Mouse (Mus musculus) testis, adult 2 months (tissue): ENCODE data around the gene Mrpl51. TPM values are rescaled to one million over a fixed set of nuclear protein-coding genes. Genes with fewer than 3 reads are reported as not detected.

ENCODE experiments used
- H3K27ac ChIP-seq: fragments of 200-500 bp; 2 replicates; pipeline ENCODE4 v1.5.1; 2012; ENCODE audit warnings: low read depth, low read length; ENCODE audit not compliant: control insufficient read depth, insufficient read depth
- H3K27me3 ChIP-seq: fragments of 200-500 bp; 2 replicates; pipeline ENCODE4 v1.6.1; 2012; ENCODE audit warnings: mild to moderate bottlenecking, low read length, moderate library complexity; ENCODE audit not compliant: control insufficient read depth, insufficient read depth
- H3K36me3 ChIP-seq: fragments of 200-500 bp; 2 replicates; pipeline ENCODE4 v1.6.1; 2012; ENCODE audit warnings: mild to moderate bottlenecking, low read length; ENCODE audit not compliant: control insufficient read depth, insufficient read depth
- H3K4me1 ChIP-seq: fragments of 200-500 bp; 2 replicates; pipeline ENCODE4 v1.6.1; 2012; ENCODE audit warnings: low read length; ENCODE audit not compliant: control insufficient read depth, insufficient read depth
- H3K4me3 ChIP-seq: fragments of 200-500 bp; 2 replicates; pipeline ENCODE4 v1.5.1; 2012; ENCODE audit warnings: low read depth, mild to moderate bottlenecking, low read length, moderate library complexity, mixed read lengths; ENCODE audit not compliant: control insufficient read depth
- CTCF ChIP-seq: fragments of 200-500 bp; IDR thresholded peaks from 2 replicates; pipeline ENCODE4 v1.5.1; 2012; ENCODE audit warnings: low read depth, mild to moderate bottlenecking, inconsistent platforms, low read length, moderate library complexity; ENCODE audit not compliant: control insufficient read depth, insufficient read depth, insufficient replicate concordance
- POLR2A ChIP-seq: fragments of 200-500 bp; IDR thresholded peaks from 2 replicates; pipeline ENCODE4 v1.6.1; 2012; ENCODE audit warnings: low read depth, mild to moderate bottlenecking, inconsistent platforms, low read length, moderate library complexity; ENCODE audit not compliant: control insufficient read depth
- polyA plus RNA-seq: library from polyadenylated mRNA; depleted of rRNA; stranded (reverse); fragments of >200 nt; gene quantifications from 2 replicates; pipeline ENCODE4 v1.2.3, GENCODE M21; 2012; rRNA removed

Gene Mrpl51
- polyA plus RNA-seq, 1 experiment: 171 TPM

GRCm38 (mm10) chr6:125236341-125236740 lies 44.7 kb downstream of the Mrpl51 start:
- H3K36me3 ChIP-seq: no peaks in the 10 kb centered on the region
- H3K4me3 ChIP-seq: no peak overlapping the region
- H3K27ac ChIP-seq: no peak overlapping the region
- no peaks in the 10 kb centered on the region for H3K27me3 ChIP-seq
- TF ChIP-seq POLR2A (no peak), CTCF (no peak)
- peaks cover 4% of the 10 kb centered on the region for H3K4me1 ChIP-seq

GRCm38 (mm10) chr6:125236782-125237181 lies 45.2 kb downstream of the Mrpl51 start, which contains the start of gene Cd27:
Cd27 (minus strand) TSS chr6:125237010.
- Histone ChIP-seq H3K27ac (no peak within 1 kb of the TSS), H3K36me3 (no peaks in the 10 kb centered on the region), H3K4me3 (no peak within 1 kb of the TSS), H3K4me1 (peaks cover 2% of the 10 kb centered on the region), H3K27me3 (no peaks in the 10 kb centered on the region)
- TF ChIP-seq CTCF: no peak
- no peak for TF ChIP-seq POLR2A

- TF ChIP-seq CTCF (no peak), POLR2A (no peak)
- Histone ChIP-seq H3K27me3 (no peaks in the 10 kb centered on the region), H3K27ac (no peak overlapping the region), H3K36me3 (no peaks in the 10 kb centered on the region), H3K4me1 (no peaks in the 10 kb centered on the region; the same call in none of the 2 replicates), H3K4me3 (no peak overlapping the region)
Observed at GRCm38 (mm10) chr6:125237421-125237820, 45.8 kb downstream of the Mrpl51 start.

- no peaks in the 10 kb centered on the region for H3K36me3 ChIP-seq
- TF ChIP-seq POLR2A: no peak
- no peak for TF ChIP-seq CTCF
- no peak overlapping the region for H3K27ac ChIP-seq
- H3K4me1 ChIP-seq: no peaks in the 10 kb centered on the region; the same call in none of the 2 replicates
- H3K4me3 ChIP-seq: no peak overlapping the region
- H3K27me3 ChIP-seq: no peaks in the 10 kb centered on the region
Observed at GRCm38 (mm10) chr6:125238396-125238795, 46.8 kb downstream of the Mrpl51 start.

- Histone ChIP-seq H3K27ac (no peak overlapping the region), H3K4me1 (no peaks in the 10 kb centered on the region; the same call in 1 of the 2 replicates), H3K36me3 (no peaks in the 10 kb centered on the region), H3K4me3 (no peak overlapping the region), H3K27me3 (no peaks in the 10 kb centered on the region)
- TF ChIP-seq POLR2A: no peak
- no peak for TF ChIP-seq CTCF
Observed at GRCm38 (mm10) chr6:125239547-125239946, 47.9 kb downstream of the Mrpl51 start.

GRCm38 (mm10) chr6:125240617-125241016 lies 49.0 kb downstream of the Mrpl51 start:
- Histone ChIP-seq H3K27me3 (no peaks in the 10 kb centered on the region), H3K27ac (no peak overlapping the region), H3K36me3 (no peaks in the 10 kb centered on the region), H3K4me1 (no peaks in the 10 kb centered on the region; the same call in 1 of the 2 replicates), H3K4me3 (no peak overlapping the region)
- TF ChIP-seq POLR2A (no peak), CTCF (no peak)

GRCm38 (mm10) chr6:125241566-125241965 lies 50.0 kb downstream of the Mrpl51 start:
- TF ChIP-seq POLR2A (no peak), CTCF (no peak)
- H3K36me3 ChIP-seq: no peaks in the 10 kb centered on the region
- H3K27ac ChIP-seq: no peak overlapping the region

GRCm38 (mm10) chr6:125244551-125244950 lies 53.0 kb downstream of the Mrpl51 start:
- no peaks in the 10 kb centered on the region for H3K4me1 ChIP-seq
- H3K27me3 ChIP-seq: no peaks in the 10 kb centered on the region
- H3K4me3 ChIP-seq: no peak overlapping the region
- no peak overlapping the region for H3K27ac ChIP-seq
- H3K36me3 ChIP-seq: no peaks in the 10 kb centered on the region
- no peak for TF ChIP-seq POLR2A
- no peak for TF ChIP-seq CTCF

More at GRCm38 (mm10) chr6:125241566-125241965, 50.0 kb downstream of the Mrpl51 start:
- Histone ChIP-seq H3K4me1 (no peaks in the 10 kb centered on the region), H3K4me3 (no peak overlapping the region), H3K27me3 (no peaks in the 10 kb centered on the region)

Other genes starting within 250 kb of the Mrpl51 start
- 387 and 413 TPM in 2 replicates for gene Cops7a, start 226.3 kb upstream of the Mrpl51 start, polyA plus RNA-seq
- 0.23 and 0.38 TPM in 2 replicates for gene Pianp, start 195.1 kb upstream of the Mrpl51 start, polyA plus RNA-seq
- 50.2 and 53.1 TPM in 2 replicates for gene Zfp384, start 182.7 kb upstream of the Mrpl51 start, polyA plus RNA-seq
- gene Ing4, start 152.0 kb upstream of the Mrpl51 start, polyA plus RNA-seq: 11.3 and 11.8 TPM in 2 replicates
- gene Acrbp, start 142.1 kb upstream of the Mrpl51 start, polyA plus RNA-seq: 1,698 and 1,947 TPM in 2 replicates
- 0.31 and 0.32 TPM in 2 replicates for gene Lpar5, start 123.9 kb upstream of the Mrpl51 start, polyA plus RNA-seq
- gene Chd4, start 95.8 kb upstream of the Mrpl51 start, polyA plus RNA-seq: 42.5 and 43.0 TPM in 2 replicates
- 24.5 and 26.2 TPM in 2 replicates for gene Nop2, start 59.9 kb upstream of the Mrpl51 start, polyA plus RNA-seq
- 60.9 and 62.9 TPM in 2 replicates for gene Iffo1, start 46.6 kb upstream of the Mrpl51 start, polyA plus RNA-seq
- gene Gapdh, start 25.3 kb upstream of the Mrpl51 start, polyA plus RNA-seq: 274 and 379 TPM in 2 replicates
- gene Ncapd2, start 100 bp upstream of the Mrpl51 start, polyA plus RNA-seq: 100 and 109 TPM in 2 replicates
- gene Vamp1, start 23.8 kb downstream of the Mrpl51 start, polyA plus RNA-seq: 10.3 and 11.3 TPM in 2 replicates
- gene Tapbpl, start 40.1 kb downstream of the Mrpl51 start, polyA plus RNA-seq: 8.0 and 9.3 TPM in 2 replicates
- gene Cd27, start 45.2 kb downstream of the Mrpl51 start, polyA plus RNA-seq: 0.23 and 0.70 TPM in 2 replicates
- gene Tuba3a, start 94.2 kb downstream of the Mrpl51 start, polyA plus RNA-seq: 2,638 and 2,960 TPM in 2 replicates
- 10.9 and 11.2 TPM in 2 replicates for gene Ltbr, start 122.1 kb downstream of the Mrpl51 start, polyA plus RNA-seq
- gene Scnn1a, start 128.9 kb downstream of the Mrpl51 start, polyA plus RNA-seq: 0.44 and 1.4 TPM in 2 replicates
- gene Tnfrsf1a, start 157.6 kb downstream of the Mrpl51 start, polyA plus RNA-seq: 18.2 and 21.0 TPM in 2 replicates
- 0.11 and 0.46 TPM in 2 replicates for gene Plekhg6, start 189.0 kb downstream of the Mrpl51 start, polyA plus RNA-seq